Mouse (Mus musculus) G1E (cell line): ENCODE results near the gene Slc5a6.

Source experiments
- CTCF ChIP-seq: IDR thresholded peaks from 2 replicates; pipeline ENCODE4 v1.5.1; 2012; ENCODE audit warnings: low read depth, low read length, inconsistent platforms, mixed read lengths
- GATA1 ChIP-seq: IDR thresholded peaks from 2 replicates; pipeline ENCODE4 v1.6.1; 2012; ENCODE audit warnings: borderline replicate concordance, low read length, inconsistent platforms, mixed read lengths
- POLR2AphosphoS5 ChIP-seq: IDR thresholded peaks from 2 replicates; pipeline ENCODE4 v1.6.1; 2012; ENCODE audit warnings: low read depth, low read length, inconsistent platforms; ENCODE audit not compliant: insufficient replicate concordance
- TAL1 ChIP-seq: conservative IDR thresholded peaks from 2 replicates; pipeline ENCODE4 v1.6.1; 2012; ENCODE audit warnings: low read depth, low read length, inconsistent platforms, mixed read lengths

GRCm38 (mm10) chr5:30994074-30994473, 54.6 kb downstream of the Slc5a6 start:
- TF ChIP-seq CTCF (no peak), TAL1 (no peak), GATA1 (no peak), POLR2AphosphoS5 (no peak)
